Mouse (Mus musculus): ENCODE measurements around the gene Sult4a1. TPM values are rescaled to one million over a fixed set of nuclear protein-coding genes. Genes with fewer than 3 reads are reported as not detected.

Sult4a1 gene
- polyA plus RNA-seq, 1 experiment from 2014 or later: 70.3 TPM

DNA sequence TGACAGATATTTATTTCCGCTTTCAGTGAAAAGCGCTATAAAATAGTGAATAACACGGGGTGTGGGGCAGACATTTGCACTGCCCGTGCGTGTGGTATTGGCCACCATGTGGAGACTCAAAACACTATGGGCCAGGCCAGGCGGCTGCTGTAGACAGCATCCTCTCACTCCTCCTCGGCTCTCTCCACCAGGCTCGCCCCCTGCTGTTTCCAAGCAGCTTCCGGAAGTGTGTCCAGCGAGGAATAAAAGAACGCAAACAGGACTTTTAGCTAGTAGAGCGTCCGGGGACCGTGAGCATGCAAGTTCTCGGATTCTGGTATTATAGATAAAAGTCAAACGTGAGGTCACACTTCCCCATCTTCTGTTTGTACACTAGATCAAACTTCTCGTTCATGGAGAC is 28.4 kb downstream of the Sult4a1 start:
- 57% methylated on average over 17 of the region's 17 CpGs for WGBS
- DNase-seq (ENCODE audit: low spot score) (no peak), ATAC-seq (ENCODE audit: low FRiP score) (no peak)
- H3K36me3 ChIP-seq (replicated peaks; ENCODE audit: control insufficient read depth, insufficient read depth): peaks cover 15% of the 10 kb centered on the region
- no peak overlapping the region for H3K27ac ChIP-seq
- H3K4me1 ChIP-seq (replicated peaks; ENCODE audit: control insufficient read depth, insufficient read depth, low read length): no peaks in the 10 kb centered on the region; the same call in 1 of the 2 replicates
- no peak overlapping the region for H3K4me2 ChIP-seq (replicated peaks)
- H3K27me3 ChIP-seq (ENCODE audit: control insufficient read depth, insufficient read depth, low read length): no peaks in the 10 kb centered on the region
- no peaks in the 10 kb centered on the region for H3K9me3 ChIP-seq (ENCODE audit: control insufficient read depth, low read length)
- no peak overlapping the region for H3K9ac ChIP-seq
- H3K4me3 ChIP-seq (replicated peaks; ENCODE audit: low read length): no peak overlapping the region

DNA sequence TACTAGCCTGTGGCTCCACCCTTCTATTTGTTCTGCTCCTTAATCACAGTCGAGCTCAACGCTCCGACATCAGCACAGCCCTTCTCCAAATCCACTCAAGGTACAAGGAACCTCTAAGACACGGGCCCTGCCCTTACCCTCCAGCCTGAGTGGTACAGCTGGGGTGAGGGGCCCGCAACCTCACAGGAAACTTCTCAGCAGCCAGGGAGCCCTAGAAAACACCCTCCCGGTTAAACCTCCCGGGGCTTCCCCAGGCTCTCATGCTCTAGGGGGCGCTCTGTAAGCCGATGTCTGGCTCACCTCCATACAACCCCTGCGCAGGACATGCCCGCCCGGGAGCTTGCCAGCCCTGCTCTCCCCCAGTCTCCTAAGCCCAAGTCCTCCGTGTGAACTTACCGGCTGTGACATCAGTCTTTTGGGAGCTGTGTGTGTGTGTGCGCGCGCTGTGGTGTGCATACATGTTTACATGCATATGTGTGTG is 30.8 kb downstream of the Sult4a1 start:
- Histone ChIP-seq H3K4me3 (replicated peaks; ENCODE audit: low read length) (no peak overlapping the region), H3K4me1 (replicated peaks; ENCODE audit: control insufficient read depth, insufficient read depth, low read length) (peaks cover 7% of the 10 kb centered on the region; the same call in 1 of the 2 replicates), H3K36me3 (replicated peaks; ENCODE audit: control insufficient read depth, insufficient read depth) (peaks cover 10% of the 10 kb centered on the region), H3K9me3 (ENCODE audit: control insufficient read depth, low read length) (no peaks in the 10 kb centered on the region), H3K4me2 (replicated peaks) (no peak overlapping the region; the same call in 1 of the 2 replicates), H3K27ac (no peak overlapping the region), H3K27me3 (ENCODE audit: control insufficient read depth, insufficient read depth, low read length) (no peaks in the 10 kb centered on the region), H3K9ac (no peak overlapping the region)
- whole genome bisulfite sequencing: 16% methylated on average over 17 of the region's 17 CpGs
- DNase-seq (ENCODE audit: low spot score) (no peak), ATAC-seq (ENCODE audit: low FRiP score) (no peak)

DNA sequence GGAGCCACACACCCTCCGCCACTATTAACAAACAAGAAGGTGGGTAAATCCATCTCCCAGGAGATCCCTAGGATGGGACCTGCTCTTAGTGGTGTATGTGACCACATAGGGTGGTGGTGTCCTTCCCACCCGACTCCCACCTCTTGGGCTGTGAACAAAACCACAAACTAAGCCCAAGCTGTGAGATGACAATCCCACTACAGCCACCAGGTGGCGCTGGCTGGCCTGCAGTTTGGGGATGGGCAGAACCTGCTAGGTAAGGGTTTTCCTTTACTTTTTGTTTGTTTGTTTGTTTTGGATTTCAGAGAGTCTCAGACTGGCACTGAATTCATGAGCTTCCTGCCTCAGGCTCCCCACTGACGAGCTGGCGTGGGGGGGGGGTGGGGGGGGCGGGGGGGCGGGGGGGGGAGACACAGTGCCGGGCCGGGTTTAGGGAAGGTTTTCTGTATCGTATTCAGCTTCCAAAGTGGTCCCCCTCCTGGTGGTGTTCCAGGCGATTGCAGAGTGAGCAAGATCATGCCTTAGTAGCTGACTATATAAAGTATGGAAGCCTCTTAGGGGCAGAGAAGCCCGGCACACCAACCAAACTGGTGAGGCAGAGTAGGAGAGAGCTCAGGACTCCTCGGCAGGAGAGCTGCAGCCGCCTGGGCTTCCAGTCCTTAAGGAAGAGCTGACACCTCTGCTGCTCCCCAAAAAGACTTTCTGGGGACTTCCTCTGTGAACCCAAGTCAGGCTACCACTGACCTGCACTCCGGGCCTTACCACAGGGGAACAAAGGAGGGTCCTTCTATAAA is 31.4 kb downstream of the Sult4a1 start:
- Histone ChIP-seq H3K36me3 (replicated peaks; ENCODE audit: control insufficient read depth, insufficient read depth) (peaks cover 9% of the 10 kb centered on the region; the same call in 1 of the 2 replicates), H3K27ac (no peak overlapping the region), H3K9me3 (ENCODE audit: control insufficient read depth, low read length) (no peaks in the 10 kb centered on the region), H3K27me3 (ENCODE audit: control insufficient read depth, insufficient read depth, low read length) (no peaks in the 10 kb centered on the region), H3K4me2 (replicated peaks) (no peak overlapping the region; the same call in 1 of the 2 replicates), H3K4me1 (replicated peaks; ENCODE audit: control insufficient read depth, insufficient read depth, low read length) (peaks cover 9% of the 10 kb centered on the region; the same call in 1 of the 2 replicates), H3K9ac (no peak overlapping the region), H3K4me3 (replicated peaks; ENCODE audit: low read length) (no peak overlapping the region)
- DNase-seq (ENCODE audit: low spot score): peak; percentile 84
- ATAC-seq (ENCODE audit: low FRiP score): peak; percentile 3; the same call in 1 of the 2 replicates
- 10% methylated on average over 13 of the region's 15 CpGs for WGBS

DNA sequence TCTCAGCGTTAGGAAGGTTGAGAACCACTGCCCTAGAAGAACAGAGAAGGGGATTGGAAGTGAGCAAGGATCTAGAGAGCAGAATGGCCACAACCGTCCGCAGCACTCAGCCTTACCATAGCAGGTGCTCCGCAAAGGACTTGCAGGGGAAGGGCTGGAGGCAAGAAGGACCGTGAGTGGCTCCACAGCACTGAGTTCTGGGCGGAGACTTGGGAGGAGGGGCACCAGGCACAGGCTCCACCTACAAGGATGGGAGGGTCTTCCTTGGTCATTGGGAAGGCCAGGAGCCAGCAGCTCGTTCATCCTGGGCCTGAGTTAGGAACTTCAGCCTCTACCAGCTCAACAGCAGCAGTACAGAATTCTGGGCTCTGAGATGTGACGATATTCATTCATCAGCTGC is 32.5 kb downstream of the Sult4a1 start:
- Histone ChIP-seq H3K9ac (no peak overlapping the region), H3K4me1 (replicated peaks; ENCODE audit: control insufficient read depth, insufficient read depth, low read length) (peaks cover 13% of the 10 kb centered on the region; the same call in 1 of the 2 replicates), H3K27ac (no peak overlapping the region), H3K27me3 (ENCODE audit: control insufficient read depth, insufficient read depth, low read length) (no peaks in the 10 kb centered on the region), H3K9me3 (ENCODE audit: control insufficient read depth, low read length) (no peaks in the 10 kb centered on the region), H3K4me2 (replicated peaks) (no peak overlapping the region), H3K36me3 (replicated peaks; ENCODE audit: control insufficient read depth, insufficient read depth) (0 out of 2 replicates have a peak, but pooled peaks cover 5% of the 10 kb centered on the region), H3K4me3 (replicated peaks; ENCODE audit: low read length) (no peak overlapping the region)
- no peak for ATAC-seq (ENCODE audit: low FRiP score)
- DNase-seq (ENCODE audit: low spot score): no peak
- WGBS: 29% methylated on average over 8 of the region's 8 CpGs

DNA sequence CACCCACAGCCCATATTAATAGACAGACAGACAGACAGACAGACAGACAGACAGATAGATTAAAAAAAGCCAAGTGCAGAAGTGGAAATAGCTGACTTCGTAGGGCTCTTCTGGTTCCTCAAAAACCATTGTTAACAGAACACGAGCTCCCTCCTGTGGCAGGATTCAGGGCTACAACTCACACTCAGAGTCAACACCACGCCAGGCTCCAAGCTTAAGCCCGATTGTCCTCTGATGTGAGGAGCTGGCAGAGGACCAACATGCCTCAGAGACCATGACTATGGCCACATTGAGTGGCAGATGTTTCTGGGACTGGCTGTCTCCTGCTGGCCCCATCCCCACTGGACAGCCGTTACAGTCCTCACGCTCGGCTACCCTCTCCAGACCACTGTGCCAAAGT is 33.3 kb downstream of the Sult4a1 start:
- no peak overlapping the region for H3K27ac ChIP-seq
- H3K9me3 ChIP-seq (ENCODE audit: control insufficient read depth, low read length): no peaks in the 10 kb centered on the region
- 0 out of 2 replicates have a peak, but pooled peaks cover 5% of the 10 kb centered on the region for H3K36me3 ChIP-seq (replicated peaks; ENCODE audit: control insufficient read depth, insufficient read depth)
- no peak overlapping the region for H3K4me2 ChIP-seq (replicated peaks)
- no peak overlapping the region for H3K9ac ChIP-seq
- H3K27me3 ChIP-seq (ENCODE audit: control insufficient read depth, insufficient read depth, low read length): no peaks in the 10 kb centered on the region
- ATAC-seq (ENCODE audit: low FRiP score) (peak; percentile 44; the same call in 1 of the 2 replicates), DNase-seq (ENCODE audit: low spot score) (peak; percentile 92)
- H3K4me1 ChIP-seq (replicated peaks; ENCODE audit: control insufficient read depth, insufficient read depth, low read length): peaks cover 13% of the 10 kb centered on the region; the same call in 1 of the 2 replicates
- WGBS: 10% methylated on average over 7 of the region's 7 CpGs
- no peak overlapping the region for H3K4me3 ChIP-seq (replicated peaks; ENCODE audit: low read length)

DNA sequence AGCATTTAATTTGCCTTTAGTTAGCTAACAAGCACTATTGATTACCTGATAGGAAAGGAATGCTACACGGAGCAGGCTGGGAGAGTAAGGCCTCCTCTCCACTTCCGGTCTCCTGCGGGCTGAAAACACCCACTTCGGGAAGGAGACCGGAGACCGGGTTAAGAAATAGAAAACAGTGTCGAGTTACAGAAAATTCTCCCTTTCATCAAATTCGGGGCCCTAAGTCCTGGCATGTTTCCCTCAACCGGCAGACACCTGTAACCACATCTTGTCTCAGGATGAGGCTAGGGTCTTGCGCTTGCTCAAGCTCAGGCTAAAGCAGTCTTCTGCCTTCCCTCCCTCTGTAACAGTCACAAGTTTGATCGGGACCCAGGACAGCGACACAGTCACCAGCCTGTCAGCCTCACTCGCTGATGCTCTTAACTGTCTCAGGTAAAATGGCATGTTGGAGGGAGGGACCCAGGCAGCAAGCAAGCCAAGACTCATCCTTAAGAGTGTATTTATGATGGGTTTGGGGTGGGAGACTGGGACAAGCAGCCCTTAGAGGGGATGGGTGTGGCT is 35.4 kb downstream of the Sult4a1 start:
- H3K27me3 ChIP-seq (ENCODE audit: control insufficient read depth, insufficient read depth, low read length): no peaks in the 10 kb centered on the region; the same call in 1 of the 2 replicates
- peaks cover 13% of the 10 kb centered on the region; the same call in 1 of the 2 replicates for H3K4me1 ChIP-seq (replicated peaks; ENCODE audit: control insufficient read depth, insufficient read depth, low read length)
- H3K9ac ChIP-seq: no peak overlapping the region
- H3K9me3 ChIP-seq (ENCODE audit: control insufficient read depth, low read length): peaks cover 6% of the 10 kb centered on the region; the same call in 1 of the 2 replicates
- ATAC-seq (ENCODE audit: low FRiP score) (no peak), DNase-seq (ENCODE audit: low spot score) (no peak)
- H3K36me3 ChIP-seq (replicated peaks; ENCODE audit: control insufficient read depth, insufficient read depth): no peaks in the 10 kb centered on the region
- 9% methylated on average over 13 of the region's 13 CpGs for WGBS
- H3K27ac ChIP-seq: no peak overlapping the region
- peak overlapping the region; percentile 21 for H3K4me2 ChIP-seq (replicated peaks)
- H3K4me3 ChIP-seq (replicated peaks; ENCODE audit: low read length): no peak overlapping the region

DNA sequence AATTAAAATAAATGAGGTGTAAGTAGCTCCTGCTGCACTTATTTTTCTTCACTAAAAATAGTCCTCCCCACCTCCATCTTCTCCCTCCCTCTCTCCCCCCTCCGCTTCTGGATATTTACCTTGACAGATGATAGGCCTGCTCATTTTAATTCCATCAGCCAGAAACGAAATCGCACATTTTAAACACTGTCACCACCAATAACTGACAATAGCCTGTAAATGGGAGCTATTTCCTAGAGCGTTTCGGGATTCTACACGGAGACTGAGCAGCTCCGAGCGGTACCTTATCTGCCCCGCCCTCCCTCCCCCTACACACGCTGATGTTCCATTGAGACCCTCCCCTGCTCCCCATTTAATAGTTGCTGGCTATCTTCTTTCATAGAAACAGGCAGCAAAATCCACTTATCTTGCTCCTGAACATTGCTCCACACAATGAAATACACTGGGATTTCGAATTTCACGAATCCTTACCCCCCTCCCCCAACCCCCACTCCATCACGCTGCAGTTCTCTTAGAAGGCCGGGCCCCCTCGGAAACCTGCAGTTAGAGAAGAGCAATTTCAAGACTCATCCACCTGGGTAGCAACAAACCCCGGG is 36.0 kb downstream of the Sult4a1 start:
- Histone ChIP-seq H3K9me3 (ENCODE audit: control insufficient read depth, low read length) (peaks cover 6% of the 10 kb centered on the region; the same call in 1 of the 2 replicates), H3K9ac (no peak overlapping the region), H3K4me2 (replicated peaks) (peak overlapping the region; percentile 21), H3K4me3 (replicated peaks; ENCODE audit: low read length) (no peak overlapping the region), H3K27me3 (ENCODE audit: control insufficient read depth, insufficient read depth, low read length) (peaks cover 2% of the 10 kb centered on the region; the same call in 1 of the 2 replicates), H3K36me3 (replicated peaks; ENCODE audit: control insufficient read depth, insufficient read depth) (no peaks in the 10 kb centered on the region), H3K27ac (0 out of 2 replicates have a peak overlapping the region, but pooled peaks have one; percentile 34), H3K4me1 (replicated peaks; ENCODE audit: control insufficient read depth, insufficient read depth, low read length) (peaks cover 17% of the 10 kb centered on the region)
- 11% methylated on average over 16 of the region's 16 CpGs for WGBS
- DNase-seq (ENCODE audit: low spot score): peak; percentile 33
- ATAC-seq (ENCODE audit: low FRiP score): no peak

DNA sequence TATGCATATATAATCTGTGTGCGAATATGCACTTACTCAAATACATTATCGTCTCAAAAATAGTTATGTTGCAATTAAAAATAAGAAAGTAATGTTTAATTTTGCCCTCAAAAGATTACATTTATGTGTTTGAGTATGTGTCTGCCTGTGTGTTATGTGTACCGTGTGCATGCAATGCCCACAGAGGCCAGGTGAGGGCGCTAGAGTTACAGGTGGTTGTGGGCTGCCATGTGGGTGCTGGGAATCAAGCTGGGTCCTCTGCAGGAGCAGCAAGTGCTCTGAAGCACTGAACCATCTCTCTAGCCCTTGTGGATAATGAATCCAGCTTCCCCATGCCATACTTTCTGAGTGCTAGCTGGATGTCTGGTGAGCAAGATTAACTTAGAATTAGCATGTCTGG is 39.9 kb downstream of the Sult4a1 start:
- peaks cover 6% of the 10 kb centered on the region; the same call in 1 of the 2 replicates for H3K9me3 ChIP-seq (ENCODE audit: control insufficient read depth, low read length)

DNA sequence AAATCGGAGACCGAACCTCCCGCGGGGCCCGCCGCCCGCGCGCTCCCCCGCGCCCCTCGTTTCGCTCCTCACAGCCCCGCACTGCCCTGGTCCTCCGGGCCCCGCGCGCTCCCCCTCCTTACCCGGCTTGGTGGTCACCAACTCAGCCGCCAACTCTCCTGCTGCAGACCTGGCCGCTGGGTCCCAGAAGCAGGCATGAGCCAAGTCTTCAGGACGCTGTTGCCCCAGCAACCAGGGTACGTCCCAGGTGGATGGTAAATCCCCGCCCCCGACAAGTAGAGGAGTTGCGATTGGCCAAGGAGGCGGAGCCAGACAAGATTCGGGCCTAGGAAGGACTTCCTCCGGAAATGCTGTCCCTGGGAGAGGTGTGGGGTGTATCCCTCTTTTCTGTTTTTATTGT is 40.4 kb downstream of the Sult4a1 start, which contains the start of gene Efcab6:
Efcab6 (minus strand) TSS at position 240 of the 400 bp plus-strand sequence.
- Histone ChIP-seq H3K4me2 (replicated peaks) (peak within 1 kb of the TSS; percentile 73), H3K4me3 (replicated peaks; ENCODE audit: low read length) (peak within 1 kb of the TSS; percentile 34), H3K4me1 (replicated peaks; ENCODE audit: control insufficient read depth, insufficient read depth, low read length) (peaks cover 14% of the 10 kb centered on the region), H3K27me3 (ENCODE audit: control insufficient read depth, insufficient read depth, low read length) (peaks cover 3% of the 10 kb centered on the region; the same call in 1 of the 2 replicates), H3K27ac (no peak within 1 kb of the TSS), H3K36me3 (replicated peaks; ENCODE audit: control insufficient read depth, insufficient read depth) (no peaks in the 10 kb centered on the region), H3K9ac (peak within 1 kb of the TSS; percentile 45; the same call in 1 of the 2 replicates), H3K9me3 (ENCODE audit: control insufficient read depth, low read length) (peaks cover 6% of the 10 kb centered on the region; the same call in 1 of the 2 replicates)
- ATAC-seq (ENCODE audit: low FRiP score): peak; percentile 77
- DNase-seq (ENCODE audit: low spot score): peak; percentile 65
- under 1% methylated on average over 29 of the region's 29 CpGs for WGBS

More for the DNA sequence above, 39.9 kb downstream of the Sult4a1 start:
- H3K4me3 ChIP-seq (replicated peaks; ENCODE audit: low read length): no peak overlapping the region
- 71% methylated on average over 4 of the region's 4 CpGs for WGBS
- ATAC-seq (ENCODE audit: low FRiP score): no peak
- H3K36me3 ChIP-seq (replicated peaks; ENCODE audit: control insufficient read depth, insufficient read depth): no peaks in the 10 kb centered on the region
- H3K4me1 ChIP-seq (replicated peaks; ENCODE audit: control insufficient read depth, insufficient read depth, low read length): peaks cover 17% of the 10 kb centered on the region
- no peak overlapping the region for H3K4me2 ChIP-seq (replicated peaks)
- no peak overlapping the region for H3K9ac ChIP-seq
- peaks cover 3% of the 10 kb centered on the region; the same call in 1 of the 2 replicates for H3K27me3 ChIP-seq (ENCODE audit: control insufficient read depth, insufficient read depth, low read length)
- no peak overlapping the region for H3K27ac ChIP-seq
- no peak for DNase-seq (ENCODE audit: low spot score)
